Mouse (Mus musculus): ENCODE data around the gene Dazap1.

Gene Dazap1

GRCm38 (mm10) chr10:80248971-80249640 is 12.2 kb upstream of the Dazap1 start, which contains the start of gene Ndufs7:
Gene Ndufs7 (plus strand): TSS chr10:80249121.
- DNase-seq (ENCODE audit: low read depth, low spot score), result peak; percentile 83

GRCm38 (mm10) chr10:80250059-80250458 is 11.2 kb upstream of the Dazap1 start:
- no peak for DNase-seq (ENCODE audit: low read depth, low spot score)

- DNase-seq (ENCODE audit: low read depth, low spot score), result no peak
These were observed 10.7 kb upstream of the Dazap1 start for GRCm38 (mm10) chr10:80250573-80250972.

- no peak for DNase-seq (ENCODE audit: low read depth, low spot score)
These were observed 9.3 kb upstream of the Dazap1 start for GRCm38 (mm10) chr10:80252011-80252410.

GRCm38 (mm10) chr10:80252493-80253274 is 8.6 kb upstream of the Dazap1 start:
- no peak for DNase-seq (ENCODE audit: low read depth, low spot score)

GRCm38 (mm10) chr10:80253551-80253950 is 7.7 kb upstream of the Dazap1 start:
- no peak for DNase-seq (ENCODE audit: low read depth, low spot score)

- DNase-seq (ENCODE audit: low read depth, low spot score), result no peak
These were observed 6.7 kb upstream of the Dazap1 start for GRCm38 (mm10) chr10:80254331-80255297.

- no peak for DNase-seq (ENCODE audit: low read depth, low spot score)
These were observed 5.3 kb upstream of the Dazap1 start for GRCm38 (mm10) chr10:80255881-80256535.

GRCm38 (mm10) chr10:80257936-80258335 is 3.4 kb upstream of the Dazap1 start:
- no peak for DNase-seq (ENCODE audit: low read depth, low spot score)

GRCm38 (mm10) chr10:80258752-80259462 is 2.4 kb upstream of the Dazap1 start:
- DNase-seq (ENCODE audit: low read depth, low spot score), result no peak

- no peak for DNase-seq (ENCODE audit: low read depth, low spot score)
These were observed 1.9 kb upstream of the Dazap1 start for GRCm38 (mm10) chr10:80259463-80259805.

- DNase-seq (ENCODE audit: low read depth, low spot score), result no peak
These were observed 1.2 kb upstream of the Dazap1 start for GRCm38 (mm10) chr10:80259861-80260641.

- DNase-seq (ENCODE audit: low read depth, low spot score), result peak; percentile 88
These were observed 291 bp downstream of the Dazap1 start for GRCm38 (mm10) chr10:80261585-80261968.

- DNase-seq (ENCODE audit: low read depth, low spot score), result no peak
These were observed 883 bp downstream of the Dazap1 start for GRCm38 (mm10) chr10:80262169-80262568.

- no peak for DNase-seq (ENCODE audit: low read depth, low spot score)
These were observed 1.6 kb downstream of the Dazap1 start for GRCm38 (mm10) chr10:80262776-80263365.

- DNase-seq (ENCODE audit: low read depth, low spot score), result peak; percentile 99
These were observed 3.3 kb downstream of the Dazap1 start for GRCm38 (mm10) chr10:80264341-80265148.

- DNase-seq (ENCODE audit: low read depth, low spot score), result no peak
These were observed 3.8 kb downstream of the Dazap1 start for GRCm38 (mm10) chr10:80265149-80265486.

- no peak for DNase-seq (ENCODE audit: low read depth, low spot score)
These were observed 8.8 kb downstream of the Dazap1 start for GRCm38 (mm10) chr10:80270099-80270498.

- no peak for DNase-seq (ENCODE audit: low read depth, low spot score)
These were observed 9.5 kb downstream of the Dazap1 start for GRCm38 (mm10) chr10:80270734-80271181.

Data from embryo, embryonic 11.5 days (tissue).